Mouse (Mus musculus): ENCODE data around the gene Tsga10.
"Not testable (repeated sequence)": the region's sequence is repeated elsewhere in the genome, so short reads cannot be mapped to it uniquely, and the experiment has no call there.

The Tsga10 gene

DNA sequence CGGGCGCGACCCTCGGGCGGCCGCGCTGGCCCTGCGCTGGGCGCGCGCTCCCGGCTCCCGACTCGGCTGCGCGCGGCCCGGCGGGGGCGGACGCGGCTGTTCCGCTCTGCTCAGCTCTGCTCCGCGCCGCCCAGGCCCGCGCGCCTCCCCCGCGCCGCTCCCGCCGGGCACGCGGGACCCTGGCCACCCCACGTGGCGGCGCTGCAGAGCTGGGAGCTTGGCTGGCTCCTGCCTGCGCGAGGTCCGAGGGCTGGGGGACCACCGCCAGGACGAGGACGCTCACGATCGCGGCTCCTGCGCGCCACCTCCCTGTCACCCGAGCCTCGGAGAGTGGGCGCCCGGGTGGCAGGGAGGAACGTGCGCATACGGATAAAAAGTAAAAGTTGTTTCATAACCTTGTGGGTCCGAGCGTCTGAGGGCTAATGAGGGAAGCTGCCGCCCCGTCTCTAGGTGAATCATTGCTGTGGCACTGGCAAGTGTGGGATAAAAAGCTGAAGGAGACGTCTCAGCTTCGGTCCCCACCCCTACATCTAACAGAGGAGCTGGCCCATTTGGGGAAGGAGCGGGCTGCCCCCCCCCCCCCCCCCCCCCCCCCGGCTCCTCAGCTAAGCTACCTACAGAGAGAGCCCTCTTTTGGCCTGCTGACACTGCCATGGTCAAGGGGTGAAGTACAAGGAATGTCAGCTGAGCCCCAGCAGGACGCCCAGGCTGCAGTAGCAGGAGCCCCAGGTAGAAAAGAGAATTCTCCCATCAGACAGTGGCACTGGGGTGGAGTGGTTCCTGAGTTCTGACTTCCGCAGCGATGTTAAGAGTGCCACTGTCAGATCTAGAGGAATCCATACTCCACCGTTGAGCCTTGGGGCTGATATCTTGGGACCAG lies 146.2 kb downstream of the Tsga10 start, which contains the start of gene 2010300C02Rik:
Gene 2010300C02Rik (minus strand): TSS at position 325 of the 880 bp plus-strand sequence.
- DNase-seq (ENCODE audit: low spot score): no peak

DNA sequence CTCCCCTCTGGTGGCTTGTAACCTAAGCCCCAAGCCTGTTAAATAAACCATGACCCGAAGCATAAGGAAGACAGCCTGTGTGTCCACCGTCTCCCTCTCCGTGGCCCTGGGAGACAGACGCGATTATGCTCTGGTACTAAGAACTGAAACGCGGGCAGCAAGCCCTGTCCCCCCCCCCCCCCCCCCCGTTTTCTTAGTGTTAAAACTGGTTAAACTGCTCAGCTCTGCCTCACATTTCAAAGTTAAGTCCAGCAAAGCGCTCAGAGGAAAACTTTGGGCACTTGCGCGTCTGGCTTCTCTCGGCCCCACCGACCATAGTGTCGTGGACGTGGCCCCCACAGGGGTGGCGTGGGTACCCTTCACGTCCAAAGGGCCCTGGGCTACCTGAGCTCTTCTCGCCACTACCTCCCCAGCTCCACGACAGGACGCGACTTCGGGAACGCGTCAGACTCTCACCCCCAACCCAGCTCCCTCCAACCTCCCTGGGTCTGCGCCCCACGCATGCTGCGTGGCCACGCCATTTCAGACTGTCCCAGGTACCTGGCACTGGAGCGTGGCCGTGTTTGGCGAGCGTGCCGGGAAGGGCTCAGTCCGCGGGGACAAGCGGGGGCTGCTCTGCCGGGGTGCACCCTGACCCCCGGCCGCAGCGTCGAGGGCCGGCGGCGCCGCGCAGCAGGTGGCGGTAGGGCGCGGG lies 147.1 kb downstream of the Tsga10 start:
- DNase-seq (ENCODE audit: low spot score): no peak

DNA sequence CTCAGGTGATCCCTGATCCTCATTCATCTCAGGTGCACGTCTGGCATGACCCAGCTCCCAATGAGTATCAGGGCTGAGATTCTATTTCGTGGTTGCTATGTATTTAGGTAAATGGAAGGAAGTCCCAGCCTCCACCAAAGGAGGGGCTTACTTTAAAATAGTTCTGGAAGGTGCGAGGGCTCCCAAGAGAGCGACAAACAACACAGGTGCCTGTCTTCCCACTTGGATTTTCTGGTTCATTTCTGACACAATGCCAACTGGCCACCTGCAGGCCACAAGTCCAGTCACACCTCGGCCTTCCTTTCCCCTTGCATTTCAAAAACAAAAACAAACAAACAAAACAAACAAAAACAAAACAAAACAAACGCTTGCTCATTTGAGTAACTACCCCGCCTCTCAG lies 147.7 kb downstream of the Tsga10 start:
- DNase-seq (ENCODE audit: low spot score): no peak

GRCm38 (mm10) chr1:37717415-37718195 lies 148.6 kb downstream of the Tsga10 start:
- peak; percentile 51 for DNase-seq (ENCODE audit: low spot score)

DNA sequence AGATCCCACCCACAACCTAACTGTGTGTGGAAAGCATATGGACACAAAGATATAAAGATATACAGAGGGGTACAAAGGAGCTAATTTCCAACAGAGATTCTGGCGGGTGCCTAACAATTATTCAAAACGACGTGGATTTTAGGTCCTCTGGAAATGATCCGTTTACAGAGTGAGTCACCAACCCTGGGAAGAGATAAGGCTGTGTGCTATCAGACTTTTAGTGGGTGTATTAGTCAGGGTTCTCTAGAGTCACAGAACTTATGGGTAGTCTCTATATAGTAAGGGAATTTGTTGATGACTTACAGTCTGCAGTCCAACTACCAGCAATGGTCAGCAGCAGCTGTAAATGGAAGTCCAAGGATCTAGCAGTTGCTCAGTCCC lies 153.9 kb downstream of the Tsga10 start:
- not testable (repeated sequence) for DNase-seq (ENCODE audit: low spot score)

DNA sequence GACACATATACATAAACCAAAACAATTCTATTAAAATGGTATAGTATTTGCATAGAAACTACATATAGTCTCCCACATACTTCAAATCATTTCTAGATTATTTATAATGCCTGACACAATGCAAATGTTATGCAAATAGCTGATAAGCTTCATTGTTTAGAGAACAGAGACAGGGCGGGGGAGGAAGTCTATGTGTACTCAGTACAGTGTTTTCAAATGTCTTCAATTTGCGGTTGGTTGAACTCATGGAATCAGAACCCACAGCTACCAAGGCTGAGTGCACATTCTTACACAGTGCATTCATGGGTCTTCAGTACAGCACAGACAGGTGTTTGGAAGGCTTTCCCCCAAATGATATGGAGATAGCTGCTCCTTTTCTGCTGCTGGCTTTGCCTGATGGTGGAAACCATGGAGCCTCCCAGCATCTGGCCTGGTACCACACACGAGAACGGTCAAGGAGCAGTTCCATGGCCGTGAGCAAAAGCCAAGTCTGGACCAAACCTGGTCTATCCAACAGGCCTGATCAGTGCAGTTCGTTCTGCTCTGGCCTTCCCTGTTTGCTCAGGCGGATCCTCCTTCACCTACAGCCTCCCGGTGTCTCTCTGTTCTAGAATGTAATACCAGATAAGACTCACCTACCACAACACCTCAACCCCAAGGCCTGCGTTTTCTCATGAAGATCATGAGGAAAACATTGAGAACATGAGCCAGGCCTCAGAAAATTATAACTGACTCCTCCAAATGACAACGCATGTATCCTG lies 154.5 kb downstream of the Tsga10 start:
- no peak for DNase-seq (ENCODE audit: low spot score)

GRCm38 (mm10) chr1:37711082-37711481 lies 155.1 kb downstream of the Tsga10 start:
- DNase-seq (ENCODE audit: low spot score): no peak

DNA sequence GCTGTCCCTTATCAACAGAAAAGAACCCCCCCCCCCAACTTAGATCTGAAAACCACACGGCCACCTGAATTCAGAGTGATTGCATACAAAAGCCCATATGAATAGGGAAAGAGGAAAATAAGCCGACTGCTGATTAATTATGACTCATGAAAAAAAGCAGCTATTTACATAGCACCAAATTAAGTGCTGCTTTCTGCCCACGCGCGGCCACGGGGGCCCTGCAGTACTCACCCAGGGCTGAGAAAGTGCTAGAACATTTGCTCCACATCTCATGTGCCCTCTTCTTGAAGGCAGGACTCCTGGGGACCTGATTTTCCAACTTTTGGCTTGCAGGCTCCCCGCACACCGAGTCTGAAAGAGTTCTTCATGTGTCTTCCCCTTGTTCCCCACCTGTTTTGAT lies 156.5 kb downstream of the Tsga10 start:
- no peak for DNase-seq (ENCODE audit: low spot score)

GRCm38 (mm10) chr1:37708270-37708955 lies 157.8 kb downstream of the Tsga10 start:
- DNase-seq (ENCODE audit: low spot score): no peak

Measured in testis, postnatal 14 days (tissue).